Mouse (Mus musculus) heart, adult 2 months (tissue): ENCODE measurements around the gene Tmem200a.
"Not testable (repeated sequence)": the region's sequence is repeated elsewhere in the genome, so short reads cannot be mapped to it uniquely, and the experiment has no call there.

ENCODE experiments used
- CTCF ChIP-seq: fragments of 200-600 bp; IDR thresholded peaks from 2 replicates; pipeline ENCODE4 v1.8.1; 2022; ENCODE audit warnings: antibody characterized with exemption, mild to moderate bottlenecking, moderate library complexity
- EP300 ChIP-seq: fragments of 200-500 bp; IDR thresholded peaks from 2 replicates; pipeline ENCODE4 v1.6.1; 2011; ENCODE audit warnings: low read depth, low read length, control low read depth; ENCODE audit not compliant: insufficient read depth

GRCm38 (mm10) chr10:25894126-25894525 lies 184.7 kb downstream of the Tmem200a start:
- TF ChIP-seq CTCF, EP300: not testable (repeated sequence)
